Mouse (Mus musculus) right cerebral cortex, postnatal 36 days (tissue): ENCODE data around the gene Nsd2.
"Not testable (repeated sequence)": the region's sequence is repeated elsewhere in the genome, so short reads cannot be mapped to it uniquely, and the experiment has no call there.

Experiments
- DNase-seq, 2 experiments: peaks; one replicate each; pipeline ENCODE4 v3.0.0; 2022; ENCODE audit warnings: low spot score in 2 of 2, mixed read lengths in 1 of 2

The Nsd2 gene

GRCm38 (mm10) chr5:33926170-33926569 is 105.6 kb downstream of the Nsd2 start:
- no peak for DNase-seq

GRCm38 (mm10) chr5:33932413-33932812 is 111.9 kb downstream of the Nsd2 start:
- no peak for DNase-seq

- DNase-seq = no peak
Observed at GRCm38 (mm10) chr5:33934081-33934480, 113.6 kb downstream of the Nsd2 start.

- DNase-seq = no peak
Observed at GRCm38 (mm10) chr5:33934877-33935276, 114.4 kb downstream of the Nsd2 start.

- no peak for DNase-seq
Observed at GRCm38 (mm10) chr5:33935700-33936111, 115.2 kb downstream of the Nsd2 start.

GRCm38 (mm10) chr5:33936120-33936707 is 115.7 kb downstream of the Nsd2 start, which contains the start of gene Nelfa:
TSS of gene Nelfa (minus strand) at chr5:33936413.
- DNase-seq = peak; percentile 99

GRCm38 (mm10) chr5:33937230-33937629 is 116.7 kb downstream of the Nsd2 start:
- no peak for DNase-seq

- no peak for DNase-seq
Observed at GRCm38 (mm10) chr5:33938448-33938847, 117.9 kb downstream of the Nsd2 start.

GRCm38 (mm10) chr5:33947035-33947434 is 126.5 kb downstream of the Nsd2 start:
- DNase-seq = not testable (repeated sequence)
